Mouse (Mus musculus) brown adipose tissue, adult 24 weeks (tissue): ENCODE measurements around the gene Cnmd. TPM values are rescaled to one million over a fixed set of nuclear protein-coding genes. Genes with fewer than 3 reads are reported as not detected.

Experiments
- H3K27ac ChIP-seq: fragments of 200-500 bp; replicated peaks from 2 replicates; pipeline ENCODE4 v1.5.1; 2012; ENCODE audit warnings: low read depth, mild to moderate bottlenecking, low read length
- H3K4me1 ChIP-seq: fragments of 200-500 bp; 2 replicates; pipeline ENCODE4 v1.6.1; 2012; ENCODE audit warnings: low read length, mixed read lengths; ENCODE audit not compliant: control insufficient read depth, insufficient read depth, insufficient read length
- H3K4me3 ChIP-seq: fragments of 200-500 bp; 2 replicates; pipeline ENCODE4 v1.5.1; 2012; ENCODE audit warnings: low read depth, mild to moderate bottlenecking, low read length, moderate library complexity; ENCODE audit not compliant: insufficient read depth
- polyA plus RNA-seq: library from polyadenylated mRNA; stranded (reverse); fragments of >200 nt; gene quantifications from 2 replicates; pipeline ENCODE4 v1.2.4, GENCODE M21; 2012; ENCODE audit not compliant: missing spikeins, insufficient read depth, insufficient read length

The Cnmd gene
- polyA plus RNA-seq: not detected in 2 replicates

- Histone ChIP-seq H3K27ac (no peak within 1 kb of the TSS), H3K4me3 (peak within 1 kb of the TSS; percentile 37; the same call in 1 of the 2 replicates), H3K4me1 (no peaks in the 10 kb centered on the region; the same call in 1 of the 2 replicates)
These were observed at the start of gene Cnmd for GRCm38 (mm10) chr14:79662001-79662400. TSS of gene Cnmd (minus strand) at chr14:79662170.

- H3K27ac ChIP-seq: no peak overlapping the region
- no peaks in the 10 kb centered on the region for H3K4me1 ChIP-seq
- no peak overlapping the region for H3K4me3 ChIP-seq
These were observed 49.3 kb upstream of the Cnmd start for GRCm38 (mm10) chr14:79711301-79711700.

- H3K4me1 ChIP-seq: no peaks in the 10 kb centered on the region
These were observed 41.7 kb upstream of the Cnmd start for GRCm38 (mm10) chr14:79703523-79704172.

DNA sequence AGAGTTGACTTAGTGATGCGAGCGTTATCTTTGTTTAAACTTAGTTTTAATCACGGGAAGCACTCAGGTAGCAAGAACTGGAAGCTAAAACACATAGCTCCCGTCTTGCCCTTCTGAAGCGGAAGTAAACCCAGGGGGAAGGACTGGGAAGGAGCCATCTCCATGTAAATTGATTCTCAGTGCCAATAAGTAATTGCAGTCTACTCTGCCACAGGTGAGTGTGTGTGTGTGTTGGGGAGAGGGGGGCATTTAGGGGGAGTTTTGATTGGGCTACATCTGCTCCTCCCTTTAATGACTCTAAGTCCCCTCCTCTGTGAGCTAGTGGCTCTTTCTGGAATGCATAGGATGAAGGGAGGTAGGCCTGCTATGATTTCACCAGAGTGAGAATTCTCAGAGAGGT is 39.6 kb upstream of the Cnmd start:
- Histone ChIP-seq H3K4me1 (no peaks in the 10 kb centered on the region), H3K27ac (no peak overlapping the region), H3K4me3 (no peak overlapping the region)

More at GRCm38 (mm10) chr14:79703523-79704172, 41.7 kb upstream of the Cnmd start:
- Histone ChIP-seq H3K27ac (no peak overlapping the region), H3K4me3 (no peak overlapping the region)

DNA sequence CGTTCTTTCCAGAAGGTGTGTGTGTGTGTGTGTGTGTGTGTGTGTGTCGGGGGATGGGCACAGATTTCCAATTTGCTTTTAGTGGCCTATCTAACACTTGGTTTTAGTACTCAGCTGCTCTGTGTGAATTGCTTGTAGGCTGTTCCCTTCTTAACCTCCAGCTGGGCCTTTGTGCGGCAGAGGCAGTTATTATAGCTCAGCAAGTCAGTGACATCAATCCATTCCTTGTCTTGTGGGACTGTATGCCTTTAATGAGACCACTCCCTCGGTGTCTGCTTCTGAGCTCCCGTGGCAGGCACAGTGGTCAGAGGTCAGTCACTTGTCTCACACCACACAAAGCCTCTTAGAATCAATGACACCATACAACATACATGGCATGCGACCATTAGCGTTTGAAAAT is 39.1 kb upstream of the Cnmd start:
- H3K4me3 ChIP-seq: no peak overlapping the region
- no peak overlapping the region for H3K27ac ChIP-seq
- H3K4me1 ChIP-seq: no peaks in the 10 kb centered on the region

- no peak overlapping the region for H3K4me3 ChIP-seq
- H3K4me1 ChIP-seq: no peaks in the 10 kb centered on the region
- no peak overlapping the region for H3K27ac ChIP-seq
These were observed 37.4 kb upstream of the Cnmd start for GRCm38 (mm10) chr14:79699381-79699780.

GRCm38 (mm10) chr14:79690068-79690844 is 28.3 kb upstream of the Cnmd start:
- Histone ChIP-seq H3K4me3 (no peak overlapping the region), H3K4me1 (no peaks in the 10 kb centered on the region), H3K27ac (no peak overlapping the region)

DNA sequence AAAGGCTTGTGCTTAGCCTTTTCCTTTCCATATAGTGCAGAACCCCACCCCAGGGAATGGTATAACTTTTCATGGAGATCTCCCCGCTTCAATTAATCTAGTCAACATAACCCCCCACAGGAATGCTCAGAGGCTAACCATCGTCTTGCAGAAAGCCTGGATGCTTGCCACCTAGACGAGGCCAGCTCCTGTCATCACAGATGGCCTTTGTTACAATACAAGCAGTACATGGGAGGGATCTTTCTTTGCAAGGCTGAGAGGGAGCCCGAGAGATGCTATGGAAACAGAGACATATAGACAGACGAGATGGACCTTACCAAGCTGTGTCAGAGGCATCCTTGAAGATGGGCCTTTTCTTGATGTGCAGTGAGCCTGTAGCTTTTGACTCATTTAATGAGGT is 18.7 kb upstream of the Cnmd start:
- Histone ChIP-seq H3K4me3 (no peak overlapping the region), H3K27ac (no peak overlapping the region), H3K4me1 (no peaks in the 10 kb centered on the region)

GRCm38 (mm10) chr14:79677891-79678687 is 16.1 kb upstream of the Cnmd start:
- no peak overlapping the region for H3K4me3 ChIP-seq
- no peaks in the 10 kb centered on the region for H3K4me1 ChIP-seq
- H3K27ac ChIP-seq: no peak overlapping the region

DNA sequence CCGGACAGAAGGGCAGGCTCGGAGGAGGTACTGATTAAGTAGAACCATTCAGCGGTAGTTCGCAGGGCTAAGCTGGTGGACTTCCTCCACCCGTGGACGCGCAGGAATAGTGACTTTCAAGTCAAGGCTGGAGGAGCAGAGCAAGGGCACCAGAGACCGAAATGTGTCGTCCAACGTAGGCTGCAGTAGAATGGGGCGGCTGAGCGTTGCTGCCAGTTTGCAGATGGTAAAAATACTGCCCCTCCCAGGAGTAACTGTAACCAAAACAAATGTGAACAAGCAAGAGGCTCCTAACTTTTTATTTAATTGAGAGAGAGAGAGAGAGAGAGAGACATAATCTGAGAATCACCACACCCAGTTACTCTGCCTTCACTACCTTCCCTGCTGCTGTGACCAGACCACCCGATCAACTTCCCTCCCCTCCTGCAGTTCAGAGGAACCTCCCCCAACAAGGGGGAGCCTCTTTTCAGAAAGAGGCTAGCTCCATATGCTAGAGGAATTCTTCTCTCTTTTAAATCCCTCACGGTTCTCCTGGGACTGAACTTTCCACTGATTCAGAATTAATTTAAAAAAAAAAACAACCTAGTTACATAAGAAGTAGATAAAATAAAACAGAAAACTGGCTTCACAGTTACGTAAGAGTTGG is 15.3 kb upstream of the Cnmd start:
- Histone ChIP-seq H3K4me1 (no peaks in the 10 kb centered on the region), H3K27ac (0 out of 2 replicates have a peak overlapping the region, but pooled peaks have one; percentile 0), H3K4me3 (0 out of 2 replicates have a peak overlapping the region, but pooled peaks have one; percentile 7)

- no peaks in the 10 kb centered on the region for H3K4me1 ChIP-seq
- no peak overlapping the region for H3K27ac ChIP-seq
- H3K4me3 ChIP-seq: no peak overlapping the region
These were observed 11.4 kb upstream of the Cnmd start for GRCm38 (mm10) chr14:79673083-79674013.

DNA sequence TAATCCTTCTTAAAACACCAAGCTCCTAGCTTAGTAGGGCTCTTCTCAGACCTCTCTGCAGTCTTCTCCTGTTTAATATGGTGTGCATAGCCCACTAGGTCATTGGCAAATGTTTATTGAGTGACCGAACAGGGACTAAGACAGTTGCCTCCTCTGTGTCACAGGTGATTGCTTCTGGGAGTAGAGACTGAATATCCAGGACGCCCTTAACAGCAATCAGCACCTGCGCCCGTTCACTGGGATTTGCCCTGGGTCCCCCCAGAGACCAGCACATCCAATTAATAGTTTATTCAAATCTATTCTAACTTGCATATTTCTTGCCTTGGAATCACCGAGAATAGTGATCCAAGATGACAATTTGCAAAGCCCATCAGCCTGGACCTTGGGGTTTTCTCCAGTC is 10.6 kb upstream of the Cnmd start:
- no peaks in the 10 kb centered on the region for H3K4me1 ChIP-seq
- H3K27ac ChIP-seq: no peak overlapping the region
- H3K4me3 ChIP-seq: no peak overlapping the region

- H3K4me1 ChIP-seq: no peaks in the 10 kb centered on the region
- no peak overlapping the region for H3K27ac ChIP-seq
- H3K4me3 ChIP-seq: no peak overlapping the region
These were observed 9.0 kb upstream of the Cnmd start for GRCm38 (mm10) chr14:79671008-79671407.
